Mouse (Mus musculus) heart, adult 2 months (tissue): ENCODE data around the gene Chrna3.

Experiments
- CTCF ChIP-seq: fragments of 200-600 bp; IDR thresholded peaks from 2 replicates; pipeline ENCODE4 v1.8.1; 2022; ENCODE audit warnings: antibody characterized with exemption, mild to moderate bottlenecking, moderate library complexity
- EP300 ChIP-seq: fragments of 200-500 bp; IDR thresholded peaks from 2 replicates; pipeline ENCODE4 v1.6.1; 2011; ENCODE audit warnings: low read depth, low read length, control low read depth; ENCODE audit not compliant: insufficient read depth
- POLR2A ChIP-seq: fragments of 200-500 bp; IDR thresholded peaks from 2 replicates; pipeline ENCODE4 v1.6.1; 2011; ENCODE audit warnings: mild to moderate bottlenecking, low read depth, low read length, control low read depth; ENCODE audit not compliant: insufficient read depth

DNA sequence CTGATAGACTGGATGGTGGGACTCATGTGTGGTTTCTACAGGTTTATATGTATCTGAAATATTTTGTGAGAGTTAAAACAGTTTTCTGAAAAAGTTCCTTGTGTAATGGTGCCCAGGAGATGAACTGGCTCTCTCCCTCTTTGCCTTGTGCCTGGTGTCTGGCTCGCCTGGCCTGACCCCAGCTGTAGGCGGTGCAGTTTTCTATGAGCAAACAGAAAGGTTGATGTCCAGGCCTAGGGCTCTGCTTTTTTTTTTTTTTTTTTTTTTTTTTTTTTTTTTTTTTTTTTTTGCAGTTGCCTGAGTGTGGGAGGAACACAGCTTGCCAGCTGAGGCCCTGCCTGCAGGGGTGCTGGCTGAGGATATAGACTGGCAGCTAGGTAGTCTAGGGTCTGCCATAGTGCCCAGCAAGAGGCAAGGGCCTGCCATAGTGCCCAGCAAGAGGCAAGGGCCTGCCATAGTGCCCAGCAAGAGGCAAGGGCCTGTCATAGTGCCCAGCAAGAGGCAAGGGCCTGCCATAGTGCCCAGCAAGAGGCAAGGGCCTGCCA lies 29.1 kb upstream of the Chrna3 start:
- no peak for TF ChIP-seq CTCF
- TF ChIP-seq POLR2A: no peak
- TF ChIP-seq EP300: no peak
